Mouse (Mus musculus) CD4-positive, CD25-positive, alpha-beta regulatory T cell, adult 4 months (primary cell): ENCODE results near the gene Tgfbr3. TPM values are rescaled to one million over a fixed set of nuclear protein-coding genes. Genes with fewer than 3 reads are reported as not detected.

Experiments used
- ATAC-seq: one replicate; pipeline ENCODE4 v1.8.0; 2017
- polyA plus RNA-seq, 2 experiments: library from polyadenylated mRNA; unstranded; fragments of 100-300 nt; shearing (Covaris generic); gene quantifications; one replicate each; pipeline ENCODE4 v1.2.1; 2017

Tgfbr3 gene
- polyA plus RNA-seq, 2 experiments from 2014 or later, result 4.4 to 7.8 TPM

- ATAC-seq, result no peak
Measured at GRCm38 (mm10) chr5:107204306-107204705, 85.1 kb downstream of the Tgfbr3 start.

- no peak for ATAC-seq
Measured at GRCm38 (mm10) chr5:107202801-107203559, 86.4 kb downstream of the Tgfbr3 start.

DNA sequence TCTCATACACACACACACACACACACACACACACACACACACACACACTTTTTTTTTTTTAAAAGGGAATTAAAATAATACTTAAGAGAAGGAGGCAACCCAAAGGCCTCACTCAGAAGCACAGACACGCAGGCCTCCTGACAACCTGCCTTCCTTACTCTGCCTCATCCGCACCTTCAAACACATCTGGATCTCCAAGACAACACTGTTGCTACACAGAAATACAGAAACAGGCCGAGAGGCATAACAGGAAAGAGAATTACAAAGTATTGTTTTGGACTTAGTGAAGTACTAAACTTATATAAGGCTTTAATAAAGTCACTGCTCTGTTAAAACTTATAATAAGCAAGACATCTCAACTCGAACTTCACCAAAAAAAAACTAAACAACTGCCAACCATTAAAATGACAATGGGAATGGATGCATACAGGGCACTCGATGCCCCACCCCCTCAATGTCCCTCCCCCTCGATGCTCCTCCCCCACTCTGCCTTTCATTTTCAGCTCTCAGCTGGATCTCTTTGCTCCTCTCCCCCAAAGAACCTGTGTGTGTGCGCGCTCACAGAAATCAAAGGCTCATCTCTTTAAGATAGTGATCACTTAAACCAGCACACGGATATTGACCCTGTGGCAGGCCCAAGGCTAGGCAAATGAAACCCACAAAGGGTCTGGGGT, 87.8 kb downstream of the Tgfbr3 start:
- ATAC-seq, result peak; percentile 68

- ATAC-seq, result peak; percentile 79
Measured at GRCm38 (mm10) chr5:107200853-107201341, 88.5 kb downstream of the Tgfbr3 start.

- no peak for ATAC-seq
Measured at GRCm38 (mm10) chr5:107200221-107200635, 89.2 kb downstream of the Tgfbr3 start.

DNA sequence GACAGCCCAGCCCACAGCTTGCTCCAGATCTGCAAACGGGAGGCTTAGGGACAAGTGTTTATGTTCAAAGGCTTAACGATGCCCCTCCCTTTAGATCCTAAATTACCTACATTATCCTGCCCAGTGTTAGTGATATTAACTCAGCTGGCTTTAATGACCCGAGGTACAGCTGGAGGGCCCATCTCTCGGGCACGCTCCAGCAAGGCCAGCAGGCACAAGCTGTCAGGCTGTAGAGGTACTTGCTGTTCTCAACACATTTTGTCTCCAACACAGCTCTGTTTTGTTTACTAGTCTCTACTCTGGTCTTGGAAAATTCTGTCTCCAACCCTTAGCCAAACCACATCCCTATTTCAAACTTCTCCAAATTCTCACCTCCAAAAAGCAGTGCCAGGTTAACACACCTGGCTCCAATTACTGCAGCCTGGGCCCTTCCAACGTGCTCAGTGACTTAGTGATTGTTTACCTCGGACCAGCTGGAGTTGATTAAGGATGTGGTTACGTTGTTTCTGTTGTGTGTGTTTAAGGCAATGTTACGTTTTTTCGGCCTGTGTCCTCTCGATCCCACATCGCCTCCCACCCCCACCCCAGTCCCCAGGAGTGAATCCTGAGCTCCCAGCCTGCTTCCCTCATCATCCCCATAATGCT, 93.6 kb downstream of the Tgfbr3 start:
- ATAC-seq, result no peak

GRCm38 (mm10) chr5:107193160-107193559, 96.3 kb downstream of the Tgfbr3 start:
- ATAC-seq, result no peak

GRCm38 (mm10) chr5:107192372-107192771, 97.1 kb downstream of the Tgfbr3 start:
- ATAC-seq, result no peak

DNA sequence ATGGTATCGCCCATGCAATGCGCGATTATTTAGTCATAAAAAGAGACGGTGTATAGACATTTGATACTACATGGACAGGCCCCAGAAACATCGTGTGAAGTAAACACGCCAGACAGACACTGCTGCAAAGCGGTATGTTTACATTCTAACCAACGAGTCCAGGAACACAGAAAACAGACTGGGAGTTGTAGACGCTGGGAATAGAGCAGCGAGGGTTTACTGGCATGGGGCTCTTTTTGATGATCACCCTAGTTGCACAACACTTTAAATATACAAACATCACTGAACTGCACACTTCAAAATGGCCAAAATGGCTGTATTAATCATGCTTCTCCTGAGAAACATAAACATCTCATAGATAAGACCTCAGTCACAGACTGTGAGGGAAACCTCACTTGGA, 100.9 kb downstream of the Tgfbr3 start:
- no peak for ATAC-seq

GRCm38 (mm10) chr5:107186206-107186605, 103.2 kb downstream of the Tgfbr3 start:
- ATAC-seq, result no peak

DNA sequence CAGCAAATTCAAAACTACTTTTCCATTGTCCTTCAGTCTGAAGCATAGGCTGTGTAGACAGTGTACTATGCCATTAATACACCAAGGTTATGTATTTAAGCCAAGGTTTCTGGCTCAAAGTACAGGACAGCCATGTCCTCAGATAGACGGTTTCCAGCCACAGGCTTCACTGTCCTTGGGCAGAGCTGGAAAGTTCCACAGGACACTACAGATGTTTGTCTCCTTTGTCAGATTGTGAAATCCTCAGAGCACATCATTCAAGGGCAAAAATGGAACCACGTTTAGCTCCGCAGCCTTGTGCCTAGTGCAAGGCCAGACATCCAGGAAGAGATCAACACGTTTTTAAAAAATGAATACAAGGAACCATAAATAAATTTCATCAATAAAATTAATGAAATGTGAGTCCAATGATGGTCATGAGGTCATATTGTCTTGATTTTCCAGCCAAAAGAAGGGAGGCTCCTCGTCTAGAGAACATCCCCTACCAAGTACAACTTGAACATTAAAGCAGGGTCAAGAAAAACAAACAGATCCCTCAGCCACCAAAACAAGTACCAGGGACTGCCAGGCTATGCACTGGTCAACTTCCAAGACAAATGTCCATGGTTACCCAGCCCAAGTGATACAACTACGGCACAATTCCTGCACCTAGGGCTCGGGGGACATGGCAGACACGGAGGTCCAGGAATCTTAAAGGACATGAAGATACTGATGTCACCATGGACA, 105.1 kb downstream of the Tgfbr3 start:
- no peak for ATAC-seq

GRCm38 (mm10) chr5:107183537-107183936, 105.9 kb downstream of the Tgfbr3 start:
- no peak for ATAC-seq

DNA sequence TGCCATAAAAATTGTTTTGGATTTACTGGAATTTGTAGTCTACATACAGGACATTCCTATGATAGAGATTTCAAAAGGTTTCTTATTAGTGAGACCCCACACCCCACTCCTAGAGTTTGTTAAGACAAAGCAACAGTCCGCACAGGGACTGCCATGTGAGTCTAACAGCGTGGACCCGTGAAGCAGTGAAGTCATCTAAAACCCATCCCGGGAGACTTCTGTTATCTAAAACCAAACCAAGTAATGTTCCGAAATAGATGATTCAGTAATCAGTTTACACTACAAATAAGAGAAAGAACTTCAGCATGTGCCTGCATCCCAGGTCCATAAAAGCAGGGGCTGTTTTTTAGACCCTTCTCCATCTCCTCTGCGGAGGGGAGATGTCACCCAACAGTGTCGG, 106.7 kb downstream of the Tgfbr3 start:
- ATAC-seq, result no peak

- ATAC-seq, result no peak
Measured at GRCm38 (mm10) chr5:107181820-107182219, 107.6 kb downstream of the Tgfbr3 start.

DNA sequence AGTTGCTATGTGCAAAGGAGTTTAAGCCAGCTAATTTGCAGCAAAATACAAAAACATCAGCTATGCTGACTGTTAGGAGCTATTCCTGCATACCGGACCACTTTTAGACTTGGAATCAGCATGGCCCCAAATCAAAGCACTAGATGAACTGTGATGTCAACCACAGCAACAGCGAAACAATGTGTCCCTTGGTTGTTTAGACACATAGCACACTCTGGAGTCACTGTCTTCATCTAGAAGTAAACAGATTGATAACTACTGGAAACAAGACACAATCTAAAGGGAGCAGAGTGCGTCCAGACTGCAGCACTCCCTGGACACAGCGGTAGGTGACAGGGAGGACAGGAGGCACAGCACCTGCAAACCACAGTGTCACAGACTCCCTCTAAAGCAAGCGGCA, 110.2 kb downstream of the Tgfbr3 start:
- ATAC-seq, result no peak

- ATAC-seq, result peak; percentile 65
Measured at GRCm38 (mm10) chr5:107177791-107178190, 111.6 kb downstream of the Tgfbr3 start.

DNA sequence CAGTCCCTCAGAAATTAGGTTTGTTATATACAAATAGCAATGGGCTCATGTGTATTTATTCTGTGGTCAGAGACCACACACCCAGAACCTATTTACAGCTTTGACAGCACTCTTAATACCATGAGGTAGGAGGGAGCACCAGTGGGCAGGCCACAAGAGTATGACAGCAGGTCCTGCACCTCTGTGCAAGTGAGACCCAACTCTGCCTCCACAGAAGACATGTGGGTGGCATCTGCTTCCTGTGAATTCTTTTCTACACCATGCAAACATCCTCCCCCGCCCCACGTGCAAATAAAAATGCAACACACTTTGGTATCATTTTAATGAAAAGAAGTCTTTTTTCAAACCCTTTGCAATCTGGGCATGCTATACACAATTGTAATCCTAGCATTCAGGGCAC, 112.2 kb downstream of the Tgfbr3 start:
- peak; percentile 84 for ATAC-seq

- ATAC-seq, result no peak
Measured at GRCm38 (mm10) chr5:107176796-107177195, 112.6 kb downstream of the Tgfbr3 start.

DNA sequence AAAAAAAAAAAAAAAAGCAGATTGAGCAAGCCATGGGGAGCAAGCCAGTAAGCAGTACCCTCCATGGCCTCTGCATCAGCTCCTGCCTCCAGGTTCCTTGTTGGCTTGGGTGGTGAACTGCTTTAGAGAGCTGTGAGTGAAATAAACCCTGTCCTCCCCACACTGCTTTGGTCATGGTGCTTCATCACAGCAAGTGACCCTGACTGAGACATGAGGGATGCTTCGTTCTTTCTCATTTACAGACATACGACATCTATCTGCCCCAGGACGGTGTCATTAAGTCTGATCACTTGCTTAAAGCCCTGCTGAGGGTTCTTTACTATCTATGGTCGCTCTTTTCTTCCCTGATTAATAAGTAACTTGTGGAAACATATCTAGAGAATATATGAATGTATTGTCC, 113.2 kb downstream of the Tgfbr3 start:
- no peak for ATAC-seq

DNA sequence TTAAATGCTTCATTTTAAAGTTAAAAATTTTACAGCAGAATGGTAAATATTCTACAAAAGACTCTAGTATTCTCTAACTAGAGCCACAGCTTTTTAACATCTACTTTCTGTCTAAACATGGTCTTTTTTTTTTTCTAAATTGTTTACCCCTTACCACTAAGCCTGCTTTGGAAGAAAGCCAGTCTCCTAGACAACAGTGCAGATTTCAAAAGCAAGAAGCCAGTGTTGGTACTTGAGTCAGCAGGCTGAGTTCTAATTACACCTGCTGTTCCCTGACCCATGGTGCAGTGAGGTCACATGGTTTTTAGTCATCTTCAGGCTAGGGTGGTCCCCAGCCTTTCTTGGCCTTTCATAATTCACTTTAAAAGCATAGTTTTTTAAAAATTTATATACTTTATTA, 115.2 kb downstream of the Tgfbr3 start:
- no peak for ATAC-seq

DNA sequence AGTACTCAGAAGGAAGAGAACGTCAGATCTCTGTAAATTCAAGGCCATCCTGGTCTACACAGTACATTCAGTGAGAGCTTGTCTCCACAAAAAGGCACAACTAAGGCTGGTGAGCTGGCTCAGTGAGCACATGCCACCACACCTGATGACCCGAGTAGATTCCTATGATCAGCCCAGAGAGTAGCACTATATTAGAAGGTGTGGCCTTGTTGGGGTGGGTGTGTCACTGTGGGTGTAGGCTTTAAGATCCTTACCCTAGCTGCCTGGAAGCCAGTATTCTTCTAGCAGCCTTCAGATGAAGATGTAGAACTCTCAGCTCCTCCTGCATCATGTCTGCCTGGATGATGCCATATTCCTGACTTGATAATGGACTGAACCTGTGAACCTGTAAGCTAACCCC, 115.9 kb downstream of the Tgfbr3 start:
- ATAC-seq, result no peak

DNA sequence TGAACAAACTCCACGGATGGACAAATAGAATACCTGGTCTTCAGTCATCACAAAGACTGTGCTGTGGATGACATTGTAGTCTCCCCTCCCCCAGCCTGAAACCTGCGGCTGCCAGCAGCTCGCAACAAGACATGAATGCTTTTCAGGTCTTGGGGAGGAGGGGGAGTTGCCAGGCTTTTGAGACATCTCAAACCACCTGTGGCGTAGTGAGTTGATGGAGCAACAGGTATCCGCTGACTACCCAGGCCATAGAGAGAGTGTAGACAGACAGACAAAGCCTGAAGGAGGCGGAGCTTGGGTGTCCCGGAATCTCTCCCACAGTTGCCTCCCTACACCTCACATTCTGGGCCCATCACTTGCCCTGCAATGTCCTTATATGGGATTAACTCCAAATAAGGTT, 117.6 kb downstream of the Tgfbr3 start:
- no peak for ATAC-seq

DNA sequence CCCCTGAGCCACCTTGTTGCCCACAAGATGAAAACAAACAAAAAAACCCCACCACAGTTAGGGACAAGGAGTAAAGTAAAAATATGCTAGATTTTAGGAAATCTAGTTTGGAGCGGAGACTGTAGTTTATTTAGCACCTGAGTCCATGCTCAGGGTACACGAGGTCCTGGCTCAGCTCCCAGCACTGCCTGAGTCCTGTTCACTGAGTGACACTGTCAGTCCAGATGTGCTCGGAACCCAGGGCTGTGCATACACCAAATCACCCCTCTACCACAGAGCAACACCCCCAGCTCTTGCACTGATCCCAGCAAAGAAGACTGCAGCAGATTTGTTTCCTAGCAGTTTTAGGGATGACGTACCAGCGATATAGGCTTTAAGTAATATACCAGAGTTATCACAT, 119.6 kb downstream of the Tgfbr3 start:
- ATAC-seq, result no peak
